Mouse (Mus musculus) midbrain, embryonic 12.5 days (tissue): ENCODE data around the gene Gmpr. TPM values are rescaled to one million over a fixed set of nuclear protein-coding genes. Genes with fewer than 3 reads are reported as not detected.
A peak's percentile ranks its signal among the peaks of the same experiment; 100 is the strongest.

ENCODE experiments used
- ATAC-seq: fragments of 200-750 bp; cut with Nextera tagmentation; 2 replicates; pipeline ENCODE4 v1.8.0; 2017; ENCODE audit warnings: low read depth, moderate TSS enrichment, moderate library complexity; ENCODE audit not compliant: low FRiP score
- H3K27ac ChIP-seq: fragments of 300-500 bp; sonication (generic); replicated peaks from 2 replicates; pipeline ENCODE4 v1.5.1; 2016; ENCODE audit warnings: mild to moderate bottlenecking
- H3K27me3 ChIP-seq: fragments of 300-500 bp; sonication (generic); 2 replicates; pipeline ENCODE4 v1.6.1; 2016; ENCODE audit warnings: mild to moderate bottlenecking
- H3K36me3 ChIP-seq: fragments of 300-500 bp; sonication (generic); 2 replicates; pipeline ENCODE4 v1.6.1; 2016
- H3K4me1 ChIP-seq: fragments of 300-500 bp; sonication (generic); 2 replicates; pipeline ENCODE4 v1.6.1; 2016
- H3K4me2 ChIP-seq: fragments of 300-500 bp; sonication (generic); replicated peaks from 2 replicates; pipeline ENCODE4 v1.6.1; 2016; ENCODE audit warnings: mild to moderate bottlenecking, moderate library complexity
- H3K4me3 ChIP-seq: fragments of 300-500 bp; sonication (generic); 2 replicates; pipeline ENCODE4 v1.5.1; 2016; ENCODE audit warnings: mild to moderate bottlenecking
- H3K9ac ChIP-seq: fragments of 300-500 bp; sonication (generic); replicated peaks from 2 replicates; pipeline ENCODE4 v1.6.1; 2016; ENCODE audit warnings: mild to moderate bottlenecking, moderate library complexity
- H3K9me3 ChIP-seq: fragments of 300-500 bp; sonication (generic); 2 replicates; pipeline ENCODE4 v1.6.1; 2016; ENCODE audit warnings: mild to moderate bottlenecking
- WGBS: fragments of 180-500 bp; shearing (Covaris S2); methylation state at CpG from one replicate; pipeline ENCODE4 v1.1.7; 2016; 5-methylcytosine and 5-hydroxymethylcytosine counted together
- polyA plus RNA-seq: library from polyadenylated mRNA; unstranded; fragments of >200 nt; fragmentation: Nextera tagmentation; extraction: Ambion mirVana; gene quantifications from 2 replicates; pipeline ENCODE4 v1.2.1, GENCODE M21; 2016

Gmpr gene
- polyA plus RNA-seq, 1 experiment from 2014 or later = 15.7 TPM

GRCm38 (mm10) chr13:45509366-45509765 lies 2.1 kb downstream of the Gmpr start:
- Histone ChIP-seq H3K9ac (no peak overlapping the region), H3K4me3 (no peak overlapping the region), H3K4me1 (peaks cover 14% of the 10 kb centered on the region), H3K9me3 (no peaks in the 10 kb centered on the region), H3K36me3 (no peaks in the 10 kb centered on the region), H3K27me3 (peaks cover 33% of the 10 kb centered on the region), H3K4me2 (no peak overlapping the region), H3K27ac (no peak overlapping the region)
- 67% methylated on average over 6 of the region's 6 CpGs for WGBS
- ATAC-seq = no peak

GRCm38 (mm10) chr13:45511706-45512435 lies 4.6 kb downstream of the Gmpr start:
- Histone ChIP-seq H3K4me1 (peaks cover 32% of the 10 kb centered on the region), H3K4me2 (no peak overlapping the region), H3K36me3 (no peaks in the 10 kb centered on the region), H3K9me3 (no peaks in the 10 kb centered on the region), H3K9ac (no peak overlapping the region), H3K4me3 (no peak overlapping the region), H3K27ac (no peak overlapping the region), H3K27me3 (peaks cover 41% of the 10 kb centered on the region)
- ATAC-seq = no peak
- WGBS = 91% methylated on average over 6 of the region's 6 CpGs

GRCm38 (mm10) chr13:45512531-45512930 lies 5.3 kb downstream of the Gmpr start:
- Histone ChIP-seq H3K9me3 (no peaks in the 10 kb centered on the region), H3K4me1 (peaks cover 37% of the 10 kb centered on the region), H3K4me2 (no peak overlapping the region), H3K27me3 (peaks cover 39% of the 10 kb centered on the region), H3K27ac (no peak overlapping the region), H3K4me3 (no peak overlapping the region), H3K9ac (no peak overlapping the region), H3K36me3 (no peaks in the 10 kb centered on the region)
- no peak for ATAC-seq
- 86% methylated on average over 8 of the region's 8 CpGs for WGBS

GRCm38 (mm10) chr13:45513009-45513984 lies 6.1 kb downstream of the Gmpr start:
- H3K4me3 ChIP-seq = no peak overlapping the region
- H3K27ac ChIP-seq = no peak overlapping the region
- 76% methylated on average over 12 of the region's 12 CpGs for WGBS
- peaks cover 33% of the 10 kb centered on the region for H3K27me3 ChIP-seq
- H3K9ac ChIP-seq = peak overlapping the region; percentile 15
- H3K9me3 ChIP-seq = no peaks in the 10 kb centered on the region
- peaks cover 32% of the 10 kb centered on the region for H3K4me1 ChIP-seq
- no peak overlapping the region for H3K4me2 ChIP-seq
- no peaks in the 10 kb centered on the region for H3K36me3 ChIP-seq
- no peak for ATAC-seq

GRCm38 (mm10) chr13:45514115-45514514 lies 6.9 kb downstream of the Gmpr start:
- Histone ChIP-seq H3K9me3 (no peaks in the 10 kb centered on the region), H3K36me3 (no peaks in the 10 kb centered on the region), H3K9ac (peak overlapping the region; percentile 15; the same call in 1 of the 2 replicates), H3K4me3 (no peak overlapping the region), H3K4me2 (no peak overlapping the region), H3K27ac (no peak overlapping the region), H3K4me1 (peaks cover 28% of the 10 kb centered on the region), H3K27me3 (peaks cover 27% of the 10 kb centered on the region)
- ATAC-seq = no peak
- 87% methylated on average over 5 of the region's 5 CpGs for WGBS

GRCm38 (mm10) chr13:45514832-45515422 lies 7.7 kb downstream of the Gmpr start:
- H3K27ac ChIP-seq = no peak overlapping the region
- peaks cover 28% of the 10 kb centered on the region for H3K4me1 ChIP-seq
- peaks cover 27% of the 10 kb centered on the region for H3K27me3 ChIP-seq
- H3K9me3 ChIP-seq = no peaks in the 10 kb centered on the region
- no peak for ATAC-seq
- WGBS = 61% methylated on average over 8 of the region's 8 CpGs
- no peak overlapping the region for H3K4me2 ChIP-seq
- H3K9ac ChIP-seq = no peak overlapping the region
- H3K4me3 ChIP-seq = no peak overlapping the region
- H3K36me3 ChIP-seq = no peaks in the 10 kb centered on the region

- H3K27ac ChIP-seq = peak overlapping the region; percentile 56
- 4% methylated on average over 24 of the region's 24 CpGs for WGBS
- peaks cover 28% of the 10 kb centered on the region for H3K4me1 ChIP-seq
- H3K9ac ChIP-seq = peak overlapping the region; percentile 40
- peak overlapping the region; percentile 61 for H3K4me2 ChIP-seq
- peak overlapping the region; percentile 34 for H3K4me3 ChIP-seq
- no peaks in the 10 kb centered on the region for H3K36me3 ChIP-seq
- no peaks in the 10 kb centered on the region for H3K9me3 ChIP-seq
- peak; percentile 89 for ATAC-seq
- peaks cover 27% of the 10 kb centered on the region for H3K27me3 ChIP-seq
Measured at GRCm38 (mm10) chr13:45516501-45517393, 9.5 kb downstream of the Gmpr start.

GRCm38 (mm10) chr13:45524305-45524704 lies 17.1 kb downstream of the Gmpr start:
- H3K4me1 ChIP-seq = peaks cover 7% of the 10 kb centered on the region; the same call in 1 of the 2 replicates
- H3K9ac ChIP-seq = no peak overlapping the region
- H3K27ac ChIP-seq = no peak overlapping the region

GRCm38 (mm10) chr13:45524791-45525435 lies 17.7 kb downstream of the Gmpr start:
- Histone ChIP-seq H3K9ac (no peak overlapping the region), H3K27ac (no peak overlapping the region), H3K9me3 (no peaks in the 10 kb centered on the region), H3K27me3 (0 out of 2 replicates have a peak, but pooled peaks cover 3% of the 10 kb centered on the region), H3K36me3 (no peaks in the 10 kb centered on the region), H3K4me3 (no peak overlapping the region), H3K4me1 (peaks cover 7% of the 10 kb centered on the region; the same call in 1 of the 2 replicates), H3K4me2 (no peak overlapping the region)
- ATAC-seq = no peak
- 92% methylated on average over 6 of the region's 6 CpGs for WGBS

More at GRCm38 (mm10) chr13:45524305-45524704, 17.1 kb downstream of the Gmpr start:
- WGBS = 67% methylated on average over 3 of the region's 3 CpGs
- no peaks in the 10 kb centered on the region for H3K36me3 ChIP-seq
- no peak overlapping the region for H3K4me2 ChIP-seq
- no peak overlapping the region for H3K4me3 ChIP-seq
- no peaks in the 10 kb centered on the region for H3K27me3 ChIP-seq
- no peaks in the 10 kb centered on the region for H3K9me3 ChIP-seq
- no peak for ATAC-seq

GRCm38 (mm10) chr13:45526230-45526629 lies 19.0 kb downstream of the Gmpr start:
- no peak overlapping the region for H3K4me2 ChIP-seq
- no peak overlapping the region for H3K9ac ChIP-seq
- 24% methylated on average over 7 of the region's 7 CpGs for WGBS
- 0 out of 2 replicates have a peak, but pooled peaks cover 4% of the 10 kb centered on the region for H3K27me3 ChIP-seq
- ATAC-seq = no peak
- H3K4me3 ChIP-seq = no peak overlapping the region
- H3K4me1 ChIP-seq = peaks cover 17% of the 10 kb centered on the region
- H3K27ac ChIP-seq = 0 out of 2 replicates have a peak overlapping the region, but pooled peaks have one; percentile 22
- no peaks in the 10 kb centered on the region for H3K9me3 ChIP-seq
- no peaks in the 10 kb centered on the region for H3K36me3 ChIP-seq
